ENCODE assay signal across 8 mouse cellular contexts in genomic region chr12:104751331-104751813, GRCm38 (mm10). TPM values are rescaled to one million over a fixed set of nuclear protein-coding genes. Genes with fewer than 3 reads are reported as not detected.
DNase-seq lines count a peak whose midpoint lies in the region; ATAC-seq and TF ChIP-seq lines count a peak whose summit lies in the region.

No protein-coding gene starts in this region.

- peak overlapping the region; percentile 89 for H3K9ac ChIP-seq in forebrain, postnatal 0 days
- H3K9ac ChIP-seq in intestine, embryonic 16.5 days (ENCODE audit: low read depth, low read length) = peak overlapping the region; percentile 95
- peak overlapping the region; percentile 98 for H3K9ac ChIP-seq in lung, embryonic 16.5 days (ENCODE audit: low read length)

- 0 out of 2 replicates have a peak overlapping the region, but pooled peaks have one; percentile 7 for H3K27ac ChIP-seq in thymus, adult 2 months (ENCODE audit: control insufficient read depth, insufficient read depth, low read length)
- H3K27ac ChIP-seq in forebrain, postnatal 0 days (ENCODE audit: low read depth, low read length) = peak overlapping the region; percentile 91
- peak overlapping the region; percentile 93 for H3K27ac ChIP-seq in intestine, embryonic 16.5 days (ENCODE audit: low read length)
- peak overlapping the region; percentile 88 for H3K27ac ChIP-seq in lung, embryonic 16.5 days (ENCODE audit: low read length)

- H3K4me1 ChIP-seq in thymus, adult 2 months (replicated peaks; ENCODE audit: control insufficient read depth, insufficient read depth, low read length) = peaks cover 15% of the 10 kb centered on the region
- H3K4me1 ChIP-seq in forebrain, postnatal 0 days (ENCODE audit: insufficient read depth) = peaks cover 24% of the 10 kb centered on the region
- peaks cover 32% of the 10 kb centered on the region for H3K4me1 ChIP-seq in intestine, embryonic 16.5 days (ENCODE audit: control insufficient read depth, insufficient read depth, low read length)
- H3K4me1 ChIP-seq in lung, embryonic 16.5 days (replicated peaks; ENCODE audit: control insufficient read depth, insufficient read depth, low read length) = peaks cover 23% of the 10 kb centered on the region

- no peaks in the 10 kb centered on the region for H3K9me3 ChIP-seq in forebrain, postnatal 0 days (ENCODE audit: low read length)
- H3K9me3 ChIP-seq in intestine, embryonic 16.5 days (ENCODE audit: control insufficient read depth, low read length) = no peaks in the 10 kb centered on the region
- no peaks in the 10 kb centered on the region for H3K9me3 ChIP-seq in lung, embryonic 16.5 days (ENCODE audit: control insufficient read depth, low read length)

- peak overlapping the region; percentile 96 for H3K4me2 ChIP-seq in forebrain, postnatal 0 days (ENCODE audit: low read depth)
- peak overlapping the region; percentile 96 for H3K4me2 ChIP-seq in intestine, embryonic 16.5 days (ENCODE audit: low read depth, low read length)
- H3K4me2 ChIP-seq in lung, embryonic 16.5 days (ENCODE audit: low read depth, low read length) = peak overlapping the region; percentile 94

- H3K27me3 ChIP-seq in thymus, adult 2 months (ENCODE audit: control insufficient read depth, insufficient read depth, low read length) = no peaks in the 10 kb centered on the region
- H3K27me3 ChIP-seq in forebrain, postnatal 0 days (ENCODE audit: insufficient read depth, low read length) = no peaks in the 10 kb centered on the region
- no peaks in the 10 kb centered on the region for H3K27me3 ChIP-seq in intestine, embryonic 16.5 days (replicated peaks; ENCODE audit: control insufficient read depth, insufficient read depth, low read length)
- H3K27me3 ChIP-seq in lung, embryonic 16.5 days (ENCODE audit: control insufficient read depth, insufficient read depth, low read depth, low read length) = no peaks in the 10 kb centered on the region

- peak; percentile 38 for ATAC-seq in forebrain, postnatal 0 days
- peak; percentile 3; the same call in 1 of the 2 replicates for ATAC-seq in intestine, embryonic 16.5 days
- peak; percentile 53 for ATAC-seq in lung, embryonic 16.5 days (ENCODE audit: low read depth)

- no peak for TF ChIP-seq CTCF in thymus, adult 2 months (IDR thresholded peaks at IDR 0.05; ENCODE audit: borderline replicate concordance, control insufficient read depth, extremely low read depth, insufficient read depth, low read length, poor library complexity)
- no peak for TF ChIP-seq CTCF in forebrain, postnatal 0 days (IDR thresholded peaks at IDR 0.05; ENCODE audit: low read depth)

- peak; percentile 69 for DNase-seq in adrenal gland, adult 2 months
- DNase-seq in adrenal gland, postnatal 25 days = no peak
- DNase-seq in thymus, adult 2 months = peak; percentile 42
- DNase-seq in thymus, postnatal 0 days (ENCODE audit: low spot score) = no peak
- DNase-seq in forebrain, postnatal 0 days = peak; percentile 46
- DNase-seq in retina, embryonic 14.5 days (ENCODE audit: low spot score) = peak; percentile 39

- no peak for TF ChIP-seq POLR2A in thymus, adult 2 months (IDR thresholded peaks at IDR 0.05; ENCODE audit: control insufficient read depth, extremely low read depth, insufficient read depth, low read length, poor library complexity)

- peak overlapping the region; percentile 93 for H3K4me3 ChIP-seq in thymus, adult 2 months (ENCODE audit: control insufficient read depth, insufficient read depth, low read length)
- peak overlapping the region; percentile 89 for H3K4me3 ChIP-seq in forebrain, postnatal 0 days (ENCODE audit: low read depth, low read length)
- peak overlapping the region; percentile 91 for H3K4me3 ChIP-seq in intestine, embryonic 16.5 days (ENCODE audit: low read length)
- peak overlapping the region; percentile 93 for H3K4me3 ChIP-seq in lung, embryonic 16.5 days (ENCODE audit: low read length)

- H3K36me3 ChIP-seq in thymus, adult 2 months (ENCODE audit: control insufficient read depth, insufficient read depth, low read length) = no peaks in the 10 kb centered on the region
- no peaks in the 10 kb centered on the region for H3K36me3 ChIP-seq in forebrain, postnatal 0 days (ENCODE audit: insufficient read depth)
- no peaks in the 10 kb centered on the region for H3K36me3 ChIP-seq in intestine, embryonic 16.5 days (ENCODE audit: control insufficient read depth, insufficient read depth, low read length)
- H3K36me3 ChIP-seq in lung, embryonic 16.5 days (ENCODE audit: control insufficient read depth, insufficient read depth, low read length) = no peaks in the 10 kb centered on the region

- under 1% methylated on average over 52 of the region's 52 CpGs for WGBS in thymus, adult 2 months
- 1% methylated on average over 49 of the region's 52 CpGs for WGBS in forebrain, postnatal 0 days
- under 1% methylated on average over 47 of the region's 52 CpGs for WGBS in intestine, embryonic 16.5 days
- WGBS in lung, embryonic 16.5 days = 1% methylated on average over 52 of the region's 52 CpGs

RNA-seq across cellular contexts. Expression of gene Dicer1, which starts 0.4 kb away (rescaled TPM):
- total RNA-seq in adrenal gland, adult 2 months (2021) = 10 to 100 TPM; 33.6 to 53.0 TPM
- polyA plus RNA-seq in adrenal gland, adult 2 months (2012; rRNA removed) = 3.6 and 4.3 TPM in 2 replicates
- total RNA-seq in adrenal gland, postnatal 25 days (2021) = 54.9 and 59.4 TPM in 2 replicates
- 14.8 and 16.9 TPM in 2 replicates for polyA plus RNA-seq in thymus, adult 2 months (2012; rRNA removed)
- polyA plus RNA-seq in thymus, postnatal 0 days (2015; fragmentation: Nextera tagmentation; extraction: Ambion mirVana) = 25.0 and 37.1 TPM in 2 replicates
- total RNA-seq in forebrain, postnatal 0 days (2014; rRNA removed) = 27.5 and 38.7 TPM in 2 replicates
- 15.8 and 28.7 TPM in 2 replicates for polyA plus RNA-seq in forebrain, postnatal 0 days (2015; fragmentation: Nextera tagmentation; extraction: Ambion mirVana)
- polyA plus RNA-seq in intestine, embryonic 16.5 days (2015; fragmentation: Nextera tagmentation; extraction: Ambion mirVana) = 10.4 and 11.2 TPM in 2 replicates
- 11.5 and 15.3 TPM in 2 replicates for polyA plus RNA-seq in lung, embryonic 16.5 days (2015; fragmentation: Nextera tagmentation; extraction: Ambion mirVana)

Comparison
In these comparisons a context has a peak if more than half of its experiments do, and no peak if none do; other contexts are left out.
1. DNase-seq: peak in adrenal gland, adult 2 months (single experiment), thymus, adult 2 months (single experiment), forebrain, postnatal 0 days (single experiment) and retina, embryonic 14.5 days (single experiment); none in adrenal gland, postnatal 25 days (single experiment) and thymus, postnatal 0 days (single experiment).
2. H3K27ac ChIP-seq: peak in every context shown above with its lines; median percentile 93 in intestine, embryonic 16.5 days; 91 in forebrain, postnatal 0 days; 88 in lung, embryonic 16.5 days; 7 in thymus, adult 2 months.
3. ATAC-seq: peak in every context shown above with its lines; median percentile 53 in lung, embryonic 16.5 days; 38 in forebrain, postnatal 0 days; 3 in intestine, embryonic 16.5 days.
4. Peak in every context shown above with its lines, with median percentiles within 50 percentile points of each other: H3K4me3 ChIP-seq, H3K4me2 ChIP-seq and H3K9ac ChIP-seq.